Comparison of ENCODE assay signal across 18 mouse cellular contexts in the genomic region with DNA sequence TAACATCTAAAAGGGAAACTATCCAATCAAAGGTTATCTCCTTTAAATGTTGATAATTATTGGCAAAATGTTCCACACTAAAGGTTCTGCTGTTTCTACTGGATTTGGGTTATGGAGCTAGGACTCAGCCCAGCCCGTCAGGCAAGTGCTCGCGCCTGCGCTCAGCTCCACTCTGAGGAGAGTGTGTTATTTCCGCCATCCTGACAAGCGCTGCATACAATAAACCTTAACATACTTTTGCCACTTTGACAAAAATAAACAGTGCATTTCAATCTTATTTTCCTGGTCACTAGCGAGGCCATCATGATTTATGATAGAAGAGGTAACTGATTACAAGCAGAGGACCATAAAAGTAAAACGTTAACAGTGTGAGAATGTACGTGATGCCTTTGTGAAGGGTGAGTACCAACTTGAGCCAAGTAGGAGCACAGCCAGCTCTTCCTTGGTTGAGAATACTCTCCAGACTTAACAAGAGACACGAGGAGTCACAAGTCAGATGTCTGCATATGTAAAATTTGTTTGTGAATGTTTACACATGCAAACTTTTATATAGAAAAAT.
"Had no signal": no experiment of that assay in that cellular context is flagged by ENCODE, and none has a peak within 500 bp of the region (broad histone marks: within the 10 kb centered on the region; RNA-seq: fewer than 3 reads in every experiment).

No protein-coding gene starts in this region.

- H3K9ac ChIP-seq: liver, postnatal 0 days; lung, embryonic 15.5 days; midbrain, embryonic 13.5 days; midbrain, embryonic 15.5 days; neural tube, embryonic 12.5 days; stomach, embryonic 15.5 days had no signal

- DNase-seq: liver, postnatal 0 days; lung, adult 2 months; lung, postnatal 14 days; lung, postnatal 36 days; right cerebral cortex, postnatal 14 days; thymus, adult 18-20 months; thymus, postnatal 14 days; thymus, postnatal 36 days had no signal

- H3K27ac ChIP-seq: lung, embryonic 15.5 days; macrophage; midbrain, embryonic 13.5 days; midbrain, embryonic 15.5 days; neural tube, embryonic 12.5 days; stomach, embryonic 15.5 days; stomach, postnatal 0 days had no signal

- H3K4me3 ChIP-seq: lung, embryonic 15.5 days; megakaryocyte, embryonic 14.5 days; midbrain, embryonic 13.5 days; midbrain, embryonic 15.5 days; neural tube, embryonic 12.5 days; stomach, embryonic 15.5 days had no signal

- H3K27me3 ChIP-seq: lung, embryonic 15.5 days; megakaryocyte, embryonic 14.5 days; midbrain, embryonic 13.5 days; midbrain, embryonic 15.5 days; neural tube, embryonic 12.5 days; stomach, embryonic 15.5 days had no signal

- H3K4me1 ChIP-seq: midbrain, embryonic 13.5 days; midbrain, embryonic 15.5 days; neural tube, embryonic 12.5 days had no signal

- ATAC-seq: liver, postnatal 0 days; lung, postnatal 0 days; midbrain, embryonic 13.5 days; midbrain, embryonic 15.5 days had no signal

- H3K4me2 ChIP-seq: lung, embryonic 15.5 days; midbrain, embryonic 11.5 days; midbrain, embryonic 13.5 days; midbrain, embryonic 15.5 days; neural tube, embryonic 12.5 days; stomach, embryonic 15.5 days had no signal

- H3K9me3 ChIP-seq: lung, embryonic 15.5 days; megakaryocyte, embryonic 14.5 days; midbrain, embryonic 13.5 days; midbrain, embryonic 15.5 days; neural tube, embryonic 12.5 days; stomach, embryonic 15.5 days had no signal
